Mouse (Mus musculus) ES-Bruce4 (cell line): ENCODE data around the gene Cracr2b.

Experiments
- CTCF ChIP-seq: IDR thresholded peaks from one replicate; pipeline ENCODE4 v1.8.1; 2011; ENCODE audit warnings: low read depth, low read length
- EP300 ChIP-seq: IDR thresholded peaks from 2 replicates; pipeline ENCODE4 v1.6.1; 2011; ENCODE audit warnings: low read depth, low read length; ENCODE audit not compliant: insufficient read depth
- POLR2A ChIP-seq: IDR thresholded peaks from one replicate; pipeline ENCODE4 v1.8.1; 2011; ENCODE audit warnings: low read length; ENCODE audit not compliant: insufficient read depth

DNA sequence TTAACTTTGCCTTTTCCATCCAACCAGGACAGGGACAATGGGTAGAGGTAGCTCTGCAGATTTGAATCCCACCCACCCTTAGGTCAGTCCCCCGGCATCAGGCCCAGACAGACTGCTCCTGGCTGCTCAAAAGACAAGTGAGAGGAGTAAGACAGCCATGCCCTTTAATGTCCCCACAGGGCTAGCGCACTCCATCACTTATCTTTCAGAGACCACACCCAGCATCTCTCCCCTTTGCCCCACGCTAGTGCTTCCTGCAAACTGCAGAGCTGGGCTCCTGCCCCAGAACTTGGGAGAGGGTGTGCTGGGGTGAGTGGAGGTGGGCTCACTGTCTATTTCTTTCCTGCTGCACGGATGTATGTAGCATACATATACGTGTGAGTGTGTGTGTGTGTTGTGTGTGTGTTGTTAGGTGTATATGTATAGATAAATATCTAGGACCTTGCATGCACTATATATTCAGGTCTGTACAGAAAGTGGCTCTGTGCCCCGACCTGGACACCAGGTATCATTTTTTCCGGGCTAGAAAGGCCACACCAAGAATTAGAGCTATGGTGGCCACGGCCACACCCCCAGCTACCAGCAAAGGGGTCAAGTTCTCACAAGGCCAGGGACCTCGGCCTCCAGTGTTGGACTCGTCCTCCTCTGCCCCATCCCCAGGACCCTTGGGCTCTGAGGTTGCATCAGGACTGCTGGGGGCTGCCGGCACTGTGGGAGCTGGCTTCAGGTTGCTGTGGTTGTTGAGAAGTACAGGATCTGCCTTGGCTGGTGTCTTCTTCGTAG lies 33.8 kb upstream of the Cracr2b start:
- TF ChIP-seq POLR2A (no peak), CTCF (no peak), EP300 (no peak)
